Mouse (Mus musculus): ENCODE results near the gene Gja3. TPM values are rescaled to one million over a fixed set of nuclear protein-coding genes. Genes with fewer than 3 reads are reported as not detected.

The Gja3 gene
- total RNA-seq, 2 experiments from 2014 or later, result 0.25 to 0.54 TPM

DNA sequence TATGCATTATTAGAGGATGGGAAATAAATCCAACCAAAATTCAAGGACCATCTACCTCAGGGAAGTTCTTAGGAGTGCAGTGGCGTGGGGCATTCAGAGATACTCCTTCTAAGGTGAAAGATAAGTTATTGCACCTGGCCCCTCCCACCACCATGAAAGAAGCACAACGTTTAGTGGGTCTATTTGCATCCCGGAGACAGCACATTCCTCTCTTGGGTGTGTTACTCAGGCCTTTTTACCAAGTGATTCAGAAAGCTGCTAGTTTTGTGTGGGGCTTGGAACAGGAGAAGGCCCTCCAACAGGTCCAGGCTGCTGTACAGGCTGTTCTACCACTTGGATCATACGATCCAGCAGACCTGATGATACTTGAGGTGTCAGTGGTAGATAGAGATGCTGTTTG, 69.3 kb downstream of the Gja3 start:
- TF ChIP-seq CTCF (IDR thresholded peaks at IDR 0.05), result no peak
- no peak overlapping the region for H3K27ac ChIP-seq
- intact Hi-C loops (cut with DNase I), result no loop called here
- no peak overlapping the region for H3K4me3 ChIP-seq
- DNase-seq, result no peak

Other genes starting within 250 kb of the Gja3 start
- 10 to 100 TPM; 18.5 to 22.5 TPM for gene Zmym5, start 246.4 kb downstream of the Gja3 start, total RNA-seq (2021)
- 10 to 100 TPM; 35.2 to 36.8 TPM for gene Zmym2, start 171.4 kb downstream of the Gja3 start, total RNA-seq (2021)
- gene Gjb2, start 46.6 kb upstream of the Gja3 start, total RNA-seq (2021), result under 1 TPM in 1 of 2 experiments, not detected in 1; 0.28 TPM
- not detected for gene Gm4491, start 57.8 kb upstream of the Gja3 start, total RNA-seq (2021)
- gene Gjb6, start 75.5 kb upstream of the Gja3 start, total RNA-seq (2021), result not detected